Mouse (Mus musculus): ENCODE results near the gene Atp5h. TPM values are rescaled to one million over a fixed set of nuclear protein-coding genes. Genes with fewer than 3 reads are reported as not detected.
"Not testable (repeated sequence)": the region's sequence is repeated elsewhere in the genome, so short reads cannot be mapped to it uniquely, and the experiment has no call there.

Atp5h gene
- 1,000 to 10,000 TPM; 2,170 to 2,492 TPM for total RNA-seq (2021)
- long read RNA-seq, experiment 1, transcript Atp5h-201 (6 exons, 625 nt): major isoform, 1,405 of 1,618 reads
- long read RNA-seq, experiment 1, transcript Atp5h-208 (5 exons, 486 nt): minor isoform, 115 of 1,618 reads
- long read RNA-seq, experiment 1, transcript Atp5h-204 (4 exons, 510 nt): minor isoform, 17 of 1,618 reads
- long read RNA-seq, experiment 1, partial matches to known transcripts: 4 of 1,618 reads
- long read RNA-seq, experiment 1, other reads (novel, unspliced or antisense): 64 of 1,618 reads
- long read RNA-seq, experiment 2, transcript Atp5h-208 (5 exons, 486 nt): minor isoform, 80 of 1,323 reads
- long read RNA-seq, experiment 2, transcript Atp5h-201 (6 exons, 625 nt): major isoform, 1,160 of 1,323 reads
- long read RNA-seq, experiment 2, transcript Atp5h-204 (4 exons, 510 nt): minor isoform, 12 of 1,323 reads
- long read RNA-seq, experiment 2, partial matches to known transcripts: 15 of 1,323 reads
- long read RNA-seq, experiment 2, other reads (novel, unspliced or antisense): 49 of 1,323 reads

GRCm38 (mm10) chr11:115419531-115420237 lies at the start of gene Atp5h, which contains the start of gene Kctd2:
Gene Atp5h (minus strand): TSS chr11:115419962.
Gene Kctd2 (plus strand): TSS chr11:115420128.
- DNase-seq: peak; percentile 95 to 98

GRCm38 (mm10) chr11:115467217-115467618 lies 47.5 kb upstream of the Atp5h start:
- DNase-seq: no peak

DNA sequence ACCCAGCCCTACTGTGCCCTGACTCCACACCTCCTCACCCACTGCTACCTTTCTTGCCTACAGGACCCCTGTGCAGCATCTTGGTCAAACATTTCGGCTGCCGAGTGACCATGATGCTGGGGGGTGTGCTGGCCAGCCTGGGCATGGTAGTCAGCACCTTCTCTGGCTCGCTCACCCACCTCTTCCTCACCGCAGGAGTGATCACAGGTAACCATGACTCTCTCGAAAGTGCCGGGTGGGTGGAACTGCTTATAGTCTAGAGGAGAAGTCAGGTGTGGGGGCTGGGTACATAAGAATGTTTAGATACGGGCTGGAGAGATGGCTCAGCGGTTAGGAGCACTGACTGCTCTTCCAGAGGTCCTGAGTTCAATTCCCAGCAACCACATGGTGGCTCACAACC lies 45.1 kb upstream of the Atp5h start:
- DNase-seq: no peak

DNA sequence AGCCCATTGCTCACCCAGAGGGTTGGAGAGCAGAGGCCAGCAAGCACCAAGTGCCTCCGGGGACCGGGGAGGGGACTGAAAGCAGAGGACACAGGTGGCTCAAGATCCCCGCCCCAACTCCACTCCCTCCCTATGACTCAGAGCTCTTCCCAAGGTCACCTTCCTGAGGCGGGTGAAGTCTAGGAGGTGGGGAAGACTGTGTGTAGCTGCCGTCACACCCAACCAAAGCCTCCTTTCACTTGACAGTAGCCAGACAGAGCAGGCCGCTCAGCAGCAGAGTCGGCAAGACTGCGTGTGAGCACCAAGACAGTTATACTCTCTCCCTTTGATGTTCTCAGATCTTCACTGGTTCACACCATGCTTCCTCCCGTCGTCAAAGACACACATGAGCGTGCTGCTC lies 43.6 kb upstream of the Atp5h start:
- no peak for DNase-seq

- DNase-seq: no peak
Measured at GRCm38 (mm10) chr11:115462243-115462891, 42.6 kb upstream of the Atp5h start, which contains the start of gene Slc16a5. Gene Slc16a5 (plus strand): TSS chr11:115462474.

GRCm38 (mm10) chr11:115461846-115462242 lies 42.1 kb upstream of the Atp5h start:
- DNase-seq: no peak

DNA sequence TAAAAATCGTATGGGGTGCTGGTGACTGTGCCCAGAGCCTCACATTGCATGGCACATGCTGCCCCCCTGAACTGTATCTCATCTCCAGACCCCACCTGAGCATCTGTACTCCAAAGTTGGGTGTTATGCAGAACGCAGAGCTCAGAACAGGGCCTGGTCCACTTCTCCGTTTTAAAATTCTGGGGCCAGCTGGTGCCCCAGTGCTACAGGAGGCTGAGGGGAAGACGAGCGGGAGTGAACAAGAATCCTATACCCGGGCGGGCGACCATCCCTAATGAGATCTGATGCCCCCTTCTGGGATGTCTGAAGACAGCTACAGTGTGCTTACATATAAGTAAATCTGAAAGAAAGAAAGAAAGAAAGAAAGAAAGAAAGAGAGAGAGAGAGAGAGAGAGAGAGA lies 41.2 kb upstream of the Atp5h start:
- DNase-seq: no peak

GRCm38 (mm10) chr11:115457405-115457804 lies 37.6 kb upstream of the Atp5h start:
- DNase-seq: no peak

GRCm38 (mm10) chr11:115456182-115456581 lies 36.4 kb upstream of the Atp5h start:
- no peak for DNase-seq

GRCm38 (mm10) chr11:115455619-115456018 lies 35.9 kb upstream of the Atp5h start:
- no peak for DNase-seq

DNA sequence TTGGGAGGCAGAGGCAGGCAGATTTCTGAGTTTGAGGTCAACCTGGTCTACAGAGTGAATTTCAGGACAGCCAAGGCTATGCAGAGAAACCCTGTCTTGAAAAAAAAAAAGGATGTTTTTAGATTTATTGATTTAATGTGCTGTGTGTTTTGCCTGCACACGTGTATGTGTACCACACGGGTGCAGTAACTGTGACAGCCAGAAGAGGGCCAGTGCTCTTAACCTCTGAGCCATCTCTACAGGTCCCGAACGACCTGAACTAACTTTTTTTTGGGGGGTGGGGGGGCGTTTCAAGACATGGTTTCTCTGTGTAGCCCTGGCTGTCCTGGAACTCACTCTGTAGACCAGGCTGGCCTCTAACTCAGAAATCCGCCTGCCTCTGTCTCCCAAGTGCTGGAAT lies 35.1 kb upstream of the Atp5h start:
- not testable (repeated sequence) for DNase-seq

DNA sequence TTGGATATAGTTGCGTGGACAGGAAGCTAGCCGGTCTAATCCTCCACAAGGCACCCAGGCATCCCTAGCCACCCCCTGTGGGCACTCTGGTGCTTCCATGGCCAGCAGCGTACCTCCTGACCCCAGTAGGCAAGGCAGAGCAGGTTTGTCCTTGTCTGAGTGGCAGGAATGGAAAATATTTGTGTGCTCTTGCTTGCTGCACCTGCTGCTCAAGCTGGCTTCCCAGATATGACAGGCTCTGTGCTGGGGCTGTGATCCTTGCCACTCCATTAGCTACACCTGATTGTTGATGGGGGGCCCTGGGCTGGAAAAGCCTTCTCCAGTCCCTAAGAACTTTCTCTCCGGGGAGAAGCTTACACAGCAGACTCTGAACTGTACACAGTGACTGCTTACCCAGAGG lies 33.5 kb upstream of the Atp5h start:
- no peak for DNase-seq

DNA sequence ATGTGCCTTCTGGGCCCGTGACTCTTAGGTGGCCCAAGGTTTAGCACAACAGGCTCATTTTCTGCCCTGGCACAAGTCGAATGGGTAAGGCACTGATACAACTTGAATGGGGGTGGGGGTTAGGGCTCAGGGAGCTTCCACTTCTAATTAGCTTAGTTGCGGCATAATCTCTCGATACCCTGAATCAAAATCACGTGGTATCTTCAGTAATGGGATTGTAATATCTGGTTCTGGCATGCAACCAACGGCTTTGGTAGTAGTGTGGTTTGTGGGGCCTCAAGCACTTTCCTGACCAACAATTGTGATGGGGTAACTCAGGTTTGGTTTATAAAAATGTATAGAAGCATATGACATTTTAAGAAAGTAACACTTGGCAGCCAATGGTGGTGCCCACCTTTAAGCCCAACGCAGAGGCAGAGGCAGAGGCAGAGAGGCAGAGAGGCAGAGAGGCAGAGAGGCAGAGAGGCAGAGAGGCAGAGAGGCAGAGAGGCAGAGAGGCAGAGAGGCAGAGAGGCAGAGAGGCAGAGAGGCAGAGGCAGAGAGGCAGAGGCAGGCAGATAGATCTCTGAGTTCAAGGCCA lies 32.6 kb upstream of the Atp5h start:
- no peak for DNase-seq

- no peak for DNase-seq
Measured at GRCm38 (mm10) chr11:115451781-115452241, 32.0 kb upstream of the Atp5h start.

GRCm38 (mm10) chr11:115450176-115450575 lies 30.4 kb upstream of the Atp5h start:
- no peak for DNase-seq

- no peak for DNase-seq
Measured at GRCm38 (mm10) chr11:115448998-115449397, 29.2 kb upstream of the Atp5h start.

GRCm38 (mm10) chr11:115448075-115448474 lies 28.3 kb upstream of the Atp5h start:
- no peak for DNase-seq

GRCm38 (mm10) chr11:115447321-115447885 lies 27.6 kb upstream of the Atp5h start:
- peak in 1 of 2 experiments; percentile 21 for DNase-seq

DNA sequence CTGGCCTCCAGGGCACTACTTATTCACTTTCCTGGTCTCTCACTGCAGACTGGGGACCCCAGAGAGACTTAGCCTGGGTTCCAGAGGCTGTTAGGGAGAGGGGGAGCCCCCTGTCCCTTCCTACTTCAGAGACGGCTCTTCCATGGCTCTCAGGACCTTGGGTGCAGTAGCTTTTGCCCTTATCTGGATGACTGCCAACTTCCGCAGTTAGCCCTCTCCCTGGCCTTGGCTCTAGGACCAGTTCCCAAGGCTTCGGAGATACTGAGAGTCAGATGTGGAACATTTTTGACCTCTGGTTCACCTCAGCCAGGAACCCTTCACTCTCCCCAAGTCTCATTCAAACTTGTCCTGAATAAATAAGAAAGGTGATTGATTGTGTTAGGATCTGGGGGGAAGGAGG lies 27.1 kb upstream of the Atp5h start:
- DNase-seq: peak; percentile 51 to 55

DNA sequence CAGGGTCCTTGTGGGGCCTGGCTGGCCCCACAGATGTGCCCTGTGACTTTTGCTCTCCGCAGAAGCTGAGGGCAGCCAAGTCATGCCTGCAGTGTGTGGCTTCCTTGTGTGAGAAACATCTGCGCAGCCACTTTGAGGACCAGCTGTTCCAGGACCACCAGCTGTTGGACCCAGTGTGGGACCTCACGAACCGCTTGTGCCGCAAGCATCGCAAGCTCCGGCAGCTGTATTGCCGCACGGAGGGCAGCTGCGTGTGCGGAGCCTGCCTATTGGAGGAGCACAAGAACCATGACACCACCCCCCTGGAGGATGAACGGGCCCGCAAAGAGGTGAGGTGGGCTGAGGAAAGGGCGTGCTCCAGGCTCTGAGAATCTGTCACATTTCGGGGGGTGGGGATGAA lies 21.7 kb upstream of the Atp5h start:
- DNase-seq: no peak

DNA sequence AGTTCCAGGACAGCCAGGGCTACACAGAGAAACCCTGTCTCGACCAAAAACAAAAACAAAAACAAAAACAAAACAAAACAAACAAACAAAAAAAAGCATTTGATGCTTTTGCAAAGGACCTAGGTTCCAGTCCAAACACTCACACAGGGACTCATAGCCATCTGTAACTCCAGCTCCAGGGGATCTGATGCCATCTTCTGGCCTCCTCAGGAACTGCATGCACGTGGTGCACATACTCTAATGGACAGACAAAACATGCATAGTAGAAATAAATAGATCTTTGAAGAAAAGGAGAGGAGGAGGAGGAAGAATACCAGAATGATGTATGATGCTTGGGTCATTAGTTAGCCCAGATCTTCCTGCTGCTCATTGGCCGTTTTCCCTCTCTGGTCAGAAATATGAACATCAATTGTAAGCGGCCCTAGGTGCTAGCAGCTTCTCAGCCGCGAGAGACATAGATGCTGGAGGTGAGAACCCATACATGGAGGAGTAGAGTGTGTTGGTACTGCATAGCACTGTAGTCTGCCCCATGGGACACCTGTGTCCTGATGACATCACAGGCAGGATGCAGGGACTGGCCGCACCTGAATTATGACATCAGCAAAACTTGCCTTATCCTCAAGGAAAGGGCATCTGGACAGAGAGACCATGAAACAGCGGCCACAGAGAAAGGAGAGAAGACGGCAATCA lies 20.3 kb upstream of the Atp5h start, which contains the start of gene Trim80:
Trim80 (plus strand) TSS at position 640 of the 690 bp plus-strand sequence.
- DNase-seq: no peak

Data from heart, adult 18-20 months (tissue).